Mouse (Mus musculus): ENCODE measurements at regions not wholly inside any gene's neighbourhood (a gene's known extent, or its start where the extent isn't known, plus 50 kb on each side); places are given as distances from the start of the nearest gene placed in this dataset.
A peak's percentile ranks its signal among the peaks of the same experiment; 100 is the strongest.

- DNase-seq (ENCODE audit: low read depth, low spot score) = peak; percentile 39
These were observed 303.0 kb downstream of the Plpp3 start for GRCm38 (mm10) chr4:105459991-105460688.

GRCm38 (mm10) chr4:105460689-105461005 lies 303.5 kb downstream of the Plpp3 start:
- no peak for DNase-seq (ENCODE audit: low read depth, low spot score)

GRCm38 (mm10) chr4:105467811-105468210 lies 310.7 kb downstream of the Plpp3 start:
- no peak for DNase-seq (ENCODE audit: low read depth, low spot score)

- no peak for DNase-seq (ENCODE audit: low read depth, low spot score)
These were observed 312.2 kb downstream of the Plpp3 start for GRCm38 (mm10) chr4:105469300-105469821.

- no peak for DNase-seq (ENCODE audit: low read depth, low spot score)
These were observed 314.7 kb upstream of the Gm12728 start for GRCm38 (mm10) chr4:105474765-105475560.

GRCm38 (mm10) chr4:105476332-105476731 lies 313.3 kb upstream of the Gm12728 start:
- no peak for DNase-seq (ENCODE audit: low read depth, low spot score)

GRCm38 (mm10) chr4:105486376-105486775 lies 303.3 kb upstream of the Gm12728 start:
- DNase-seq (ENCODE audit: low read depth, low spot score) = peak; percentile 46

- DNase-seq (ENCODE audit: low read depth, low spot score) = no peak
These were observed 293.5 kb upstream of the Gm12728 start for GRCm38 (mm10) chr4:105496176-105496575.

- no peak for DNase-seq (ENCODE audit: low read depth, low spot score)
These were observed 283.5 kb upstream of the Gm12728 start for GRCm38 (mm10) chr4:105506190-105506589.

GRCm38 (mm10) chr4:105507221-105507620 lies 282.4 kb upstream of the Gm12728 start:
- DNase-seq (ENCODE audit: low read depth, low spot score) = no peak

- DNase-seq (ENCODE audit: low read depth, low spot score) = no peak
These were observed 280.6 kb upstream of the Gm12728 start for GRCm38 (mm10) chr4:105509091-105509490.

GRCm38 (mm10) chr4:105510406-105510805 lies 279.3 kb upstream of the Gm12728 start:
- no peak for DNase-seq (ENCODE audit: low read depth, low spot score)

GRCm38 (mm10) chr4:105525135-105525534 lies 264.5 kb upstream of the Gm12728 start:
- DNase-seq (ENCODE audit: low read depth, low spot score) = peak; percentile 14

- DNase-seq (ENCODE audit: low read depth, low spot score) = no peak
These were observed 262.9 kb upstream of the Gm12728 start for GRCm38 (mm10) chr4:105526755-105527154.

GRCm38 (mm10) chr4:105527316-105527715 lies 262.4 kb upstream of the Gm12728 start:
- DNase-seq (ENCODE audit: low read depth, low spot score) = peak; percentile 60

GRCm38 (mm10) chr4:105531651-105532425 lies 257.8 kb upstream of the Gm12728 start:
- DNase-seq (ENCODE audit: low read depth, low spot score) = no peak

- DNase-seq (ENCODE audit: low read depth, low spot score) = no peak
These were observed 254.2 kb upstream of the Gm12728 start for GRCm38 (mm10) chr4:105535451-105535850.

- DNase-seq (ENCODE audit: low read depth, low spot score) = peak; percentile 47
These were observed 244.2 kb upstream of the Gm12728 start for GRCm38 (mm10) chr4:105545486-105545885.

GRCm38 (mm10) chr4:105549744-105550440 lies 239.8 kb upstream of the Gm12728 start:
- no peak for DNase-seq (ENCODE audit: low read depth, low spot score)

- no peak for DNase-seq (ENCODE audit: low read depth, low spot score)
These were observed 237.5 kb upstream of the Gm12728 start for GRCm38 (mm10) chr4:105551966-105552685.

- DNase-seq (ENCODE audit: low read depth, low spot score) = no peak
These were observed 234.7 kb upstream of the Gm12728 start for GRCm38 (mm10) chr4:105554994-105555393.
